In the genomic region with DNA sequence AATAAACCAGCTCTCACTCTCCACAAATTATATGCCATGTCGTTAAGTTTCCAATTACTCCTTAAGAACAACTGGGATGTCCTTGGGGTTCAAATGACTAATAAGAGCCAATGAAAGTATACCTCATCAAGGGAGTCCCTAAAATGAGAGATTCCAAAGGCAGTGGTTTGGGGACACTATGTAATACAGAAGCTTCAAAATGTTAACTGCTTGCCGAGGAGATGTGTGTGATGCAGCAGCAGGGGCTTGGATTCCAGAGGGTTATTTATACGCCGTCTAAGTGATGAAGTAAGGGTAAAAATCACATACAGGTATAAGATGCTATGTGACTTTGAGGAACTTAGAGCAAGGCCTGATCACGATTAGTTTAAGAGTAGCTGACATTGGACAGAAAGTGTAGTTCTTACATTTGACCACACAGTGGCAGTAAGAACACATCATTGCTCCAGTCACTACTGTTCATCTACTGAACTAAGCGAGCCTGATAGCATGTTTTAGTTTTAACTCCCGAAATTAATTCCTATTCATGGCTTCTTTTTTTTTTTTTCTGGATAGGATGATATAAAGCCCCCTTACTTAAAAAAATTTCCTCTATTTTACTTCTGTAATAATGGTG, we compare ENCODE assay signal across 8 mouse cellular contexts. TPM values are rescaled to one million over a fixed set of nuclear protein-coding genes. Genes with fewer than 3 reads are reported as not detected.
DNase-seq lines count a peak whose midpoint lies in the region; ATAC-seq lines count a peak whose summit lies in the region.

No protein-coding gene starts in this region.

- peak; percentile 67; the same call in 1 of the 2 replicates for ATAC-seq in embryonic facial prominence, embryonic 11.5 days (replicated peaks; ENCODE audit: insufficient number of reproducible peaks, low FRiP score, low TSS enrichment, low read depth)
- peak; percentile 75; the same call in 1 of the 2 replicates for ATAC-seq in embryonic facial prominence, embryonic 14.5 days (ENCODE audit: low read depth)
- peak; percentile 80; the same call in 1 of the 2 replicates for ATAC-seq in kidney, embryonic 15.5 days (replicated peaks; ENCODE audit: low FRiP score)
- peak; percentile 86 for ATAC-seq in midbrain, embryonic 15.5 days (replicated peaks)

- no peak overlapping the region for H3K9ac ChIP-seq in embryonic facial prominence, embryonic 11.5 days (replicated peaks; ENCODE audit: low read length)
- H3K9ac ChIP-seq in embryonic facial prominence, embryonic 14.5 days (ENCODE audit: low read depth, low read length) = no peak overlapping the region
- no peak overlapping the region for H3K9ac ChIP-seq in kidney, embryonic 15.5 days
- no peak overlapping the region for H3K9ac ChIP-seq in midbrain, embryonic 15.5 days

- no peak overlapping the region for H3K27ac ChIP-seq in embryonic facial prominence, embryonic 11.5 days (replicated peaks; ENCODE audit: low read depth, low read length)
- H3K27ac ChIP-seq in embryonic facial prominence, embryonic 10.5 days (replicated peaks) = no peak overlapping the region
- no peak overlapping the region for H3K27ac ChIP-seq in embryonic facial prominence, embryonic 14.5 days (replicated peaks; ENCODE audit: low read depth, low read length)
- H3K27ac ChIP-seq in kidney, embryonic 15.5 days = no peak overlapping the region
- no peak overlapping the region for H3K27ac ChIP-seq in midbrain, embryonic 15.5 days

- no peaks in the 10 kb centered on the region for H3K4me1 ChIP-seq in embryonic facial prominence, embryonic 11.5 days (ENCODE audit: control insufficient read depth, insufficient read depth, low read length)
- H3K4me1 ChIP-seq in embryonic facial prominence, embryonic 10.5 days = no peaks in the 10 kb centered on the region
- no peaks in the 10 kb centered on the region for H3K4me1 ChIP-seq in embryonic facial prominence, embryonic 14.5 days (ENCODE audit: control insufficient read depth, insufficient read depth, low read length)
- no peaks in the 10 kb centered on the region for H3K4me1 ChIP-seq in kidney, embryonic 15.5 days
- no peaks in the 10 kb centered on the region for H3K4me1 ChIP-seq in midbrain, embryonic 15.5 days

- DNase-seq in embryonic facial prominence, embryonic 11.5 days (ENCODE audit: low spot score) = peak; percentile 62
- no peak for DNase-seq in embryonic facial prominence, embryonic 10.5 days (ENCODE audit: low spot score)
- DNase-seq in spleen, postnatal 36 days (ENCODE audit: low spot score in 2 of 2) = peak; percentile 35 to 46
- no peak for DNase-seq in spleen, adult 18-20 months
- DNase-seq in embryonic facial prominence, embryonic 14.5 days (ENCODE audit: low spot score) = peak; percentile 55
- DNase-seq in adrenal gland, adult 8-10 months = no peak

- no peaks in the 10 kb centered on the region for H3K9me3 ChIP-seq in embryonic facial prominence, embryonic 11.5 days (replicated peaks; ENCODE audit: control insufficient read depth, low read length)
- no peaks in the 10 kb centered on the region for H3K9me3 ChIP-seq in embryonic facial prominence, embryonic 10.5 days
- H3K9me3 ChIP-seq in embryonic facial prominence, embryonic 14.5 days (ENCODE audit: control insufficient read depth, low read length) = no peaks in the 10 kb centered on the region
- H3K9me3 ChIP-seq in kidney, embryonic 15.5 days (replicated peaks) = no peaks in the 10 kb centered on the region
- H3K9me3 ChIP-seq in midbrain, embryonic 15.5 days = no peaks in the 10 kb centered on the region

- H3K4me3 ChIP-seq in embryonic facial prominence, embryonic 11.5 days (ENCODE audit: low read depth, low read length) = no peak overlapping the region
- no peak overlapping the region for H3K4me3 ChIP-seq in embryonic facial prominence, embryonic 10.5 days
- no peak overlapping the region for H3K4me3 ChIP-seq in embryonic facial prominence, embryonic 14.5 days (ENCODE audit: low read depth, low read length)
- no peak overlapping the region for H3K4me3 ChIP-seq in kidney, embryonic 15.5 days (replicated peaks)
- H3K4me3 ChIP-seq in midbrain, embryonic 15.5 days = no peak overlapping the region

- no peaks in the 10 kb centered on the region for H3K36me3 ChIP-seq in embryonic facial prominence, embryonic 11.5 days (replicated peaks; ENCODE audit: control insufficient read depth, insufficient read depth, low read depth, low read length)
- no peaks in the 10 kb centered on the region for H3K36me3 ChIP-seq in embryonic facial prominence, embryonic 10.5 days (replicated peaks)
- no peaks in the 10 kb centered on the region for H3K36me3 ChIP-seq in embryonic facial prominence, embryonic 14.5 days (ENCODE audit: control insufficient read depth, insufficient read depth, low read length)
- H3K36me3 ChIP-seq in kidney, embryonic 15.5 days = no peaks in the 10 kb centered on the region
- H3K36me3 ChIP-seq in midbrain, embryonic 15.5 days (replicated peaks) = no peaks in the 10 kb centered on the region

- WGBS in embryonic facial prominence, embryonic 11.5 days = 52% methylated on average over 7 of the region's 7 CpGs
- 63% methylated on average over 7 of the region's 7 CpGs for WGBS in embryonic facial prominence, embryonic 10.5 days
- 54% methylated on average over 7 of the region's 7 CpGs for WGBS in embryonic facial prominence, embryonic 14.5 days
- WGBS in kidney, embryonic 15.5 days = 48% methylated on average over 7 of the region's 7 CpGs
- WGBS in midbrain, embryonic 15.5 days = 55% methylated on average over 7 of the region's 7 CpGs

- no peaks in the 10 kb centered on the region for H3K27me3 ChIP-seq in embryonic facial prominence, embryonic 11.5 days (ENCODE audit: control insufficient read depth, insufficient read depth, low read length)
- no peaks in the 10 kb centered on the region for H3K27me3 ChIP-seq in embryonic facial prominence, embryonic 10.5 days (replicated peaks; ENCODE audit: low read depth, poor library complexity, severe bottlenecking)
- H3K27me3 ChIP-seq in embryonic facial prominence, embryonic 14.5 days (replicated peaks; ENCODE audit: control insufficient read depth, insufficient read depth, low read length) = no peaks in the 10 kb centered on the region
- H3K27me3 ChIP-seq in kidney, embryonic 15.5 days = no peaks in the 10 kb centered on the region
- no peaks in the 10 kb centered on the region for H3K27me3 ChIP-seq in midbrain, embryonic 15.5 days (replicated peaks)

- H3K4me2 ChIP-seq in embryonic facial prominence, embryonic 11.5 days (ENCODE audit: low read depth, low read length) = no peak overlapping the region
- no peak overlapping the region for H3K4me2 ChIP-seq in embryonic facial prominence, embryonic 14.5 days (ENCODE audit: low read depth, low read length)
- no peak overlapping the region for H3K4me2 ChIP-seq in kidney, embryonic 15.5 days
- H3K4me2 ChIP-seq in midbrain, embryonic 15.5 days = no peak overlapping the region

RNA-seq across cellular contexts. Expression of gene Ifi206, which starts 34.6 kb away (rescaled TPM):
- not detected in 2 replicates for polyA plus RNA-seq in embryonic facial prominence, embryonic 11.5 days (2014; fragmentation: Nextera tagmentation; extraction: Ambion mirVana)
- polyA plus RNA-seq in embryonic facial prominence, embryonic 10.5 days (2016; fragmentation: Nextera tagmentation; extraction: Ambion mirVana) = not detected in 2 replicates
- polyA plus RNA-seq in embryonic facial prominence, embryonic 14.5 days (2014; fragmentation: Nextera tagmentation; extraction: Ambion mirVana) = 0.17 and 0.24 TPM in 2 replicates
- polyA plus RNA-seq in kidney, embryonic 15.5 days (2015; fragmentation: Nextera tagmentation; extraction: Ambion mirVana) = 0.19 and 0.21 TPM in 2 replicates
- polyA plus RNA-seq in midbrain, embryonic 15.5 days (2015; fragmentation: Nextera tagmentation; extraction: Ambion mirVana) = 0.13 TPM in 1 of 2 replicates, not detected in the other
- total RNA-seq in adrenal gland, adult 8-10 months (2022) = under 1 TPM; 0.65 to 0.98 (median 0.76) TPM

Comparison
In these comparisons a context has a peak if more than half of its experiments do, and no peak if none do; other contexts are left out.
1. DNase-seq: peak in embryonic facial prominence, embryonic 11.5 days (single experiment), spleen, postnatal 36 days (2 of 2) and embryonic facial prominence, embryonic 14.5 days (single experiment); none in embryonic facial prominence, embryonic 10.5 days (single experiment), spleen, adult 18-20 months (0 of 2) and adrenal gland, adult 8-10 months (single experiment).
2. Peak in every context shown above with its lines, with median percentiles within 50 percentile points of each other: ATAC-seq.